Mouse (Mus musculus) erythroblast, embryonic 14.5 days (primary cell): ENCODE measurements around the gene Wnt10b.

Source experiments
- GATA1 ChIP-seq: IDR thresholded peaks from 2 replicates; pipeline ENCODE4 v1.6.1; 2012; ENCODE audit warnings: low read length, inconsistent platforms, mixed read lengths
- TAL1 ChIP-seq: IDR thresholded peaks from 3 replicates; pipeline ENCODE4 v1.6.1; 2012; ENCODE audit warnings: low read length, inconsistent platforms, mixed read lengths

DNA sequence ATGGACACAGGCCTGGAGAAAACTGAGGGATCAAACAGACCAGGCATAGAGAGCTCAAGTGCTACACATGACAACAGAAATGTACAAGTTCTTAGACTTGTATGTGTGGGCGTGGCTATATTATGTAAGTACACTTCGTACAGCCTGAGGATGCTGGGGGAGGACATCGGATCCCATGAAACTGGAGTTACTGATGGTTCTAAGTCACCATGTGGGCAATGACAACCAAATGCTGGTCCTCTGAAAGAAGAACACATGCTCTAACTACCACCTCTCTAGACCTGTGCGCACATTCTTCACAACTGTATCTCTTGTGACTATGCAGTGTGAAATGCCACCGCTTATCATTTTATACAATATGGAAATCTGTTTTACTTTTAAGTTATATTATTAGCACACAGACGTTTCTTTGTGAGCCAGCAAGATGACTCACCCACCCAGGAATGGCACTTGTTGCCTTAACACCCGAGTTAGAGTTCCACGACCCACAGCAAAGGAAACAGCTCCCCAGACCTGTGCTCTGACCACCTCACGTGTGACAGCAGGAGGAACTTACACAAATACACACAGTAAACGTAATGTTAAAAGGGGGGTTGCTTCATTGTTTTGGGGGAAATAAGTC, 31.5 kb downstream of the Wnt10b start:
- TF ChIP-seq TAL1 (no peak), GATA1 (no peak)
